Mouse (Mus musculus) megakaryocyte progenitor cell, adult 5-6 weeks (primary cell): ENCODE results near the gene Creb3. TPM values are rescaled to one million over a fixed set of nuclear protein-coding genes. Genes with fewer than 3 reads are reported as not detected.
A peak's percentile ranks its signal among the peaks of the same experiment; 100 is the strongest.
"Not testable (repeated sequence)": the region's sequence is repeated elsewhere in the genome, so short reads cannot be mapped to it uniquely, and the experiment has no call there.

ENCODE experiments used
- ATAC-seq: replicated peaks from 2 replicates; pipeline ENCODE4 v1.8.0; 2016; ENCODE audit warnings: mild to moderate bottlenecking, moderate TSS enrichment, inconsistent platforms; ENCODE audit not compliant: poor library complexity
- total RNA-seq, 2 experiments: library from RNA; stranded (forward) in 1 of 2; stranded (reverse) in 1 of 2; fragments of 157-497, 149-512 nt in 1 of 2; fragments of 200-1000 nt in 1 of 2; gene quantifications; 2 replicates each; pipeline versions ENCODE4 v1.2.3 to v1.2.4; 2015 to 2017

The Creb3 gene
- total RNA-seq, 2 experiments from 2014 or later = 8.9 to 64.7 TPM

DNA sequence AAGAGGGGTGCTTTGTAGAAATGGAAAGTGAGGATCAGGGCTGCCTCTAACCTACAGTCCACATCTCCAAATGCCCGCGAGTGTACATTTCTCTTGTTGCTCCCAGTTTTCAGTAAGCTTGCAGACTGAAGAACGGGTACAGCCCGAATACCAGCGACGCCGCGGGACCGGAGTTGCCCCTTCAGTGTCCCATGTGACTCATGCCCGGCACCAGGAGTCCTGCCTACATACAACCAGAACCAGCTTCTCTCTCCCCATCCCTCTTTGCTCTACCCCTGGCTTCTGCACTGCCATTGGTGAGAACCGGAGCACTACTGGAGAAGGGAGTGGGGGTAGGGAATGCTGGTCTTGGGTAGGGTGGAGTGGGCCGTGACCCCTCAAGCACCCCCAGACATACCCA lies 19.2 kb downstream of the Creb3 start:
- no peak for ATAC-seq

DNA sequence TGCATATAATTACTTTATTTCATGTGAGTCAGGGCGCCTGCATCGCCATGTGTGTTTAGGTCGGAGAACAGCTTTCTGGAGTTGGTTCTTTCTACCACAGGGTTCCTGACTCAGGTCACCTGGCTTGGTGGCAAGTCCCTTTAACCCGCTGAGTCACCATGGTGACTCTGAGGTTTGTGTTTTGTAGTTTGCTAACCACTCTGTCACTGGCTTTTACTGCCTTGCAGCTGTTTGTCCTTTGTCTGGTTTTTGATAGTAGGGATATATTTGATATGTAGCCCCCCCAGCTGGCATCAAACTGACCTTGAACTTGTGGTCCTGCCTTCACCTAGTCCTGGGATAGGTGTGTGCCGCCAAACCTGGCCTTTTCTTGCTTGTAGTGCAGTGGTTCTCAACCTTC lies 20.1 kb downstream of the Creb3 start:
- ATAC-seq = no peak

GRCm38 (mm10) chr4:43583421-43583820 lies 21.3 kb downstream of the Creb3 start:
- ATAC-seq = no peak

GRCm38 (mm10) chr4:43584444-43585416 lies 22.6 kb downstream of the Creb3 start, which contains the start of gene Msmp:
Gene Msmp (minus strand): TSS chr4:43584494.
- ATAC-seq = no peak

DNA sequence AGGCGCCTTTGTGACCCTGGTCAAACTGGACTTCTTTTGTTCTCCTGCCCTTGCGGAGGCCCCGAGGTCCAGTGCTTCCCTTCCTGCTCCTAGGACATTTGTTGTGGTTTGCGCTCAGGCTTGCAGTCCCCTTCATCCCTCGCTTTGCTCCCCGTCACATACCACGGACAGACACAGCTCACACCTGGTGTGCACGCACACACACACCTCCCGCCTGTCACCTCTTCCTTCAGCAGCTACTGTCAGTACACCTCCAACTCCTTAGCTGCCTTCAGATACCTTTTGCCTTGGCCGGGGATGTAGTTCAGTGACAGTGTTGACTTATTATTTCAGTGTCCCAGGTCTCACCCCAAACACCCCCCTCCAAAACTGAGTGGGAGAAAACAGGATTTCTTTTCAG lies 23.6 kb downstream of the Creb3 start:
- ATAC-seq = no peak

GRCm38 (mm10) chr4:43586411-43586810 lies 24.3 kb downstream of the Creb3 start:
- ATAC-seq = no peak

DNA sequence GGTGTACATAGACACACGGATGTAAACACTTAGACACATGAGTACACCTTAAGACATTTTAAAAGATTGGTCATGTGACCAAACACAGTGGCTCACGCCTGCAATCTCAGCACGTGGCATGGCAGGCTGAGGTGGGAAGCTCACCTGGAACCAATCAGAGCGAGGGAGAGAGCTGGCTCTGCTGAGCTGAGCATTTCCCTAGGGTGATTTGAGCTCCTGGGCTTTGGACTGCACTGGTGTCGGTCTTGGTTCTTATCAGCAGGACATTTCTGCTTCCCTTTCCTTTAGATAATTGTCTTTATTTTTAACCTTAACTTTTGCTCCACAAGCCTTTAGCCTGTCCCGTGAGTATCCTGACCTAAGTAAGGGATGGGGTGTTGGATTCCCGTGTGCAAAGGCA lies 25.5 kb downstream of the Creb3 start:
- ATAC-seq = peak; percentile 22; the same call in 1 of the 2 replicates

DNA sequence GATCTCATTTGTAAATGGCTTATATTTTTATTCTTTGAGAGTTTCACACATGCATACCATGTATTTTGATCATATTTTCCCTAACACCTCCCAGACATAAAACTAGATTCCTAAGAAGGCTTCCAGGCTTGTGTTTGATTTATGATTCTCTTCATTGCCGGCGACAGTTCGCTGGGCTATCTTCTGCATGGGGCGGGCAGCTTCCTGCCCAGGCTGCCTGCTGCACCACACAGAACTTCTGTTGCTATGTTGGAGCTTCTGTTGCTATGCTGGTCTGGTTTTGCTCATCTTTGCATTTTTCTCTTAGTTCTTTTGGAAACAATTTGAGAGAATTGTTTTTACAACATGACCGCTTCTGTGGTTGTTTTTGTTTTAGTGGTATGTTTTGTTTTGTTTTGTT lies 29.4 kb downstream of the Creb3 start:
- ATAC-seq = no peak

DNA sequence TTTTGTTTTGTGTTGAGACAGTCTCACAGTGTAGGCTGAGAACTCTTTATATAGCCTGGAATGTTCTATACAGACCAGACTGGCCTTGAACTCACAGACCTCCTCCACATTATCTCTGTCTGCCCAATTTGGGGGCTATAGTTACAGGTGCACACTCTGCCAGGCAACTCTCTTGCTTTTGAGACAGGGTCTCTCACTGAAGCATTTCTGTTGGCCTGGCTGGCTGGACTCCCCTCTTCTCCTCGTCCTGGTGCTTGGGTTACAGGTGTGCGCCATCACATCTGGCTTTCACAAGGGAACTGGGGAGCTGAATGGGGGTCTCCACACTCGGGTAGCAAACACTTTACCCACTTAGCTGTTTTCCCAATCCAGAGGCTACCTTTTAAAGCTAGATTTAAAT lies 29.8 kb downstream of the Creb3 start:
- no peak for ATAC-seq

- ATAC-seq = no peak
These were observed 31.3 kb downstream of the Creb3 start for GRCm38 (mm10) chr4:43593453-43593852.

DNA sequence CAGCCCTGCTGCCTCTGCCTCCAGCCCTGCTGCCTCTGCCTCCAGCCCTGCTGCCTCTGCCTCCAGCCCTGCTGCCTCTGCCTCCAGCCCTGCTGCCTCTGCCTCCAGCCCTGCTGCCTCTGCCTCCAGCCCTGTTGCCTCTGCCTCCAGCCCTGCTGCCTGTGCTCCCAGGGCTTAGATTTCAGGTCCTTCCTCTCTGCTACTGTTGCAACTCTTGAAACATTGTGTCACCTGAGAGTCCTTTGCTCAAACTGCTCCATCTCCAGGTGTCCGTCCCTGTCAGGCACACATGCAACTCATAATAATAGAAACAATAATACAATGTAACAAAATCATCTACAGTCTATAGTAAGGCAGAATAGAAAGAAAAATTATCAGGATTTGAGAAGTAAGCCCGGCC lies 34.5 kb downstream of the Creb3 start:
- not testable (repeated sequence) for ATAC-seq

DNA sequence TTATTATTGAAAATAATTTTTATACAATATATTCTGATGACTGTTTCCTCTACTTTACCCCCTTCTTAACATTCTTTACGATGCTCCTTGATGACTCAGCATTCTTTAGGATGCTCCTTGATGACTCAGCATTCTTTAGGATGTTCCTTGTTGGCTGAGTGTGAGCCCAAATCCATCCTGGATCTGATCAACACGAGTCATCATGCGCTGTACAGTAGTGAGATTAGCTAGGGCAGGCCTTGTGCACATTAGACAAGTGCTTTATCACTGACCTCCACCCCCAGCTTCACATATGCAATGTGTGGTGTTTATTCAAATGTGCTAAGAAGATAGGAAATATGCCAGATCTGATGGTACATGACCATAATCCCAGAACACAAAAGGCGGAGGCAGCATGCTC lies 36.1 kb downstream of the Creb3 start:
- ATAC-seq = peak; percentile 81

- peak; percentile 56 for ATAC-seq
These were observed 36.7 kb downstream of the Creb3 start for GRCm38 (mm10) chr4:43598650-43599380.

GRCm38 (mm10) chr4:43600195-43600934 lies 38.2 kb downstream of the Creb3 start:
- 0 out of 2 replicates have a peak, but pooled peaks have one; percentile 16 for ATAC-seq

GRCm38 (mm10) chr4:43604099-43604498 lies 42.0 kb downstream of the Creb3 start:
- no peak for ATAC-seq

DNA sequence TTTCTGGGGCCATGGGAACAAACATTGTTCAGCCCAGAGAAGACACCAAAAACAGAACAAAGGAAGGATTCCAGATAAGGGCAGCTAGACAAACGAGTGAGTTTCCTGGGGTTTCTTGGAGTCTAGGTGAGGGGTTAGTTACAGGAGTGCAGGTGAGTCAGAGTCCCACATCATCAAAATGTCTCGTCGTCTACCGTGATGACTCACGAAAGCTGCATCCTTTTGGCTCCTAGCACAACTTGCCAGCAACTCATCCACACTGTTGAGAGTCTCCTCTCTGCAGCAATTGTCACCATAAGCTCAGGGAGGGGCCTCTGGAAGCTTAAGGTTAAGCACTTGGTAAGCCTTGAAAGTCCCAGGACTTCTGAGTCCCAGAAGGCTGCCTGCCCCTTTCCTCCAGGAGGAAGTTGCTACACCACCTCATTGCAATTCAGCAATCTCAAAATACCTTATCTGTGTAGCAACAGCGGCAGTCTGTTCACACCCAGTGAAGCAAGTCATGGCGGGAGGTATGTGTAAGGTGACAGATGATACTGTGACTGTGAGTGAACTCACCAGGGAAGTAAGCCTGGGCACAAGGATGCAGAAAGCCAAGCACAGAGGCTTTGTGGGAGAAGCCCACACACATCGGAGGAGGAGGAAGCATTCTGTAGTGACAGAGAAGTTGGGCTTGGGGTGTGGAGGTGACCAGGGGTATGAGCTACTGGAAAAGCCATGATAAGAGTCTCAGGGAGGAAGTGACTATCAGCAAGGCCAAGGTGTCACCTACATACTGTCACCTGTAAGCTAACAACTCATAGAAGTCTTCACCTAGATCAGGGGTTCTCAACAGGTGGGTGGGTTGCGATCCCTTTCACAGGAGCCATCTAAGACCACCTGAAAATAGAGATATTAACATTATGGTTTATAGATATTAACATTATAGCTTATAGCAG lies 42.9 kb downstream of the Creb3 start:
- ATAC-seq = peak; percentile 94

DNA sequence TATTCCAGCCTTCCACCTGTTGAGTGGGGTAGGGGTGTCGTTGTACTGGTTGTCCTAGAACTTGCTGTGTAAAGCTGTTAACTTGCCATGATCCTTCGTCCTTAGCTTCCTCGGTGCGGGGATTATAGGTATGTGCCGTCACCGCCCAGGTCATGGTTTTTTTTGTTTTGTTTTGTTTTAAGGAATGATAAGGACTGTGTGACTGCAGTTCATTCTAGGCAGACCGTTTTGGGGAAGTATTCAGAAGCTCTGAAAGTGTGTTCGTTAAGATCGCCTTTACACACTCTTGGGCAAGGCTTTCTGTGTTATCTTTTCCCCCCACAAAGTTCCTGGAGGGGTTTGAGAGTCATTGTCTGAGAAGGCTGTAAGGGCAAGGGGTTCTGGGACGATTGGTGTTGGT lies 50.4 kb downstream of the Creb3 start:
- ATAC-seq = peak; percentile 81

- ATAC-seq = peak; percentile 91
These were observed 51.1 kb downstream of the Creb3 start for GRCm38 (mm10) chr4:43613060-43613730.
